Mouse (Mus musculus): ENCODE data around the gene Sytl3. TPM values are rescaled to one million over a fixed set of nuclear protein-coding genes. Genes with fewer than 3 reads are reported as not detected.
"Not testable (repeated sequence)": the region's sequence is repeated elsewhere in the genome, so short reads cannot be mapped to it uniquely, and the experiment has no call there.

Gene Sytl3
- polyA plus RNA-seq, 1 experiment from 2014 or later: not detected

GRCm38 (mm10) chr17:6655087-6655511, 3.8 kb upstream of the Sytl3 start:
- Histone ChIP-seq H3K27ac (replicated peaks) (peak overlapping the region; percentile 84), H3K4me3 (peak overlapping the region; percentile 62)
- not testable (repeated sequence) for H3K4me1 ChIP-seq; H3K36me3 ChIP-seq (replicated peaks); H3K27me3 ChIP-seq (replicated peaks; ENCODE audit: low read depth, poor library complexity, severe bottlenecking); H3K9me3 ChIP-seq
- DNase-seq (ENCODE audit: low spot score): peak; percentile 89
- WGBS: under 1% methylated on average over 36 of the region's 36 CpGs

GRCm38 (mm10) chr17:6655567-6656281, 3.2 kb upstream of the Sytl3 start, which contains the start of gene Dynlt1f:
Gene Dynlt1f (minus strand): TSS chr17:6655900.
- DNase-seq (ENCODE audit: low spot score): peak; percentile 35
- Histone ChIP-seq H3K4me3 (peak within 1 kb of the TSS; percentile 62), H3K27ac (replicated peaks) (peak within 1 kb of the TSS; percentile 84)
- not testable (repeated sequence) for H3K27me3 ChIP-seq (replicated peaks; ENCODE audit: low read depth, poor library complexity, severe bottlenecking); H3K4me1 ChIP-seq; H3K9me3 ChIP-seq; H3K36me3 ChIP-seq (replicated peaks)
- 4% methylated on average over 29 of the region's 33 CpGs for WGBS

- not testable (repeated sequence) for H3K27ac ChIP-seq (replicated peaks); DNase-seq (ENCODE audit: low spot score); H3K27me3 ChIP-seq (replicated peaks; ENCODE audit: low read depth, poor library complexity, severe bottlenecking); H3K36me3 ChIP-seq (replicated peaks); H3K4me1 ChIP-seq; H3K4me3 ChIP-seq; H3K9me3 ChIP-seq
- 78% methylated on average over 3 of the region's 3 CpGs for WGBS
Measured at GRCm38 (mm10) chr17:6656471-6656870, 2.4 kb upstream of the Sytl3 start.

- not testable (repeated sequence) for DNase-seq (ENCODE audit: low spot score)
Measured at GRCm38 (mm10) chr17:6660589-6660988, 1.7 kb downstream of the Sytl3 start.

GRCm38 (mm10) chr17:6661093-6661816, 2.4 kb downstream of the Sytl3 start:
- DNase-seq (ENCODE audit: low spot score): peak; percentile 40
- WGBS: 58% methylated on average over 10 of the region's 11 CpGs
- H3K27ac ChIP-seq (replicated peaks); H3K36me3 ChIP-seq (replicated peaks); H3K4me1 ChIP-seq; H3K9me3 ChIP-seq; H3K4me3 ChIP-seq; H3K27me3 ChIP-seq (replicated peaks; ENCODE audit: low read depth, poor library complexity, severe bottlenecking): not testable (repeated sequence)

More at GRCm38 (mm10) chr17:6660589-6660988, 1.7 kb downstream of the Sytl3 start:
- 78% methylated on average over 6 of the region's 6 CpGs for WGBS
- not testable (repeated sequence) for H3K4me1 ChIP-seq; H3K9me3 ChIP-seq; H3K36me3 ChIP-seq (replicated peaks); H3K27ac ChIP-seq (replicated peaks); H3K27me3 ChIP-seq (replicated peaks; ENCODE audit: low read depth, poor library complexity, severe bottlenecking); H3K4me3 ChIP-seq

- H3K36me3 ChIP-seq (replicated peaks); H3K4me1 ChIP-seq; H3K27ac ChIP-seq (replicated peaks); H3K9me3 ChIP-seq; DNase-seq (ENCODE audit: low spot score); H3K27me3 ChIP-seq (replicated peaks; ENCODE audit: low read depth, poor library complexity, severe bottlenecking); H3K4me3 ChIP-seq: not testable (repeated sequence)
- WGBS: 50% methylated on average over 3 of the region's 3 CpGs
Measured at GRCm38 (mm10) chr17:6662840-6663239, 3.9 kb downstream of the Sytl3 start.

GRCm38 (mm10) chr17:6665389-6665788, 6.5 kb downstream of the Sytl3 start:
- not testable (repeated sequence) for H3K27me3 ChIP-seq (replicated peaks; ENCODE audit: low read depth, poor library complexity, severe bottlenecking)

GRCm38 (mm10) chr17:6668522-6668921, 9.6 kb downstream of the Sytl3 start:
- not testable (repeated sequence) for H3K4me3 ChIP-seq; H3K4me1 ChIP-seq; DNase-seq (ENCODE audit: low spot score); H3K27ac ChIP-seq (replicated peaks); H3K27me3 ChIP-seq (replicated peaks; ENCODE audit: low read depth, poor library complexity, severe bottlenecking); H3K9me3 ChIP-seq; H3K36me3 ChIP-seq (replicated peaks)
- no CpG with 5 or more reads among the region's 6 CpGs for WGBS

More at GRCm38 (mm10) chr17:6665389-6665788, 6.5 kb downstream of the Sytl3 start:
- not testable (repeated sequence) for H3K9me3 ChIP-seq; H3K4me1 ChIP-seq; H3K27ac ChIP-seq (replicated peaks); H3K36me3 ChIP-seq (replicated peaks); H3K4me3 ChIP-seq; DNase-seq (ENCODE audit: low spot score)
- 94% methylated on average over 4 of the region's 5 CpGs for WGBS

GRCm38 (mm10) chr17:6674297-6674696, 15.4 kb downstream of the Sytl3 start:
- H3K36me3 ChIP-seq (replicated peaks); H3K27me3 ChIP-seq (replicated peaks; ENCODE audit: low read depth, poor library complexity, severe bottlenecking); H3K4me1 ChIP-seq; H3K9me3 ChIP-seq; H3K27ac ChIP-seq (replicated peaks); DNase-seq (ENCODE audit: low spot score); H3K4me3 ChIP-seq: not testable (repeated sequence)
- 45% methylated on average over 5 of the region's 5 CpGs for WGBS

- not testable (repeated sequence) for H3K4me1 ChIP-seq; H3K4me3 ChIP-seq; DNase-seq (ENCODE audit: low spot score); H3K27ac ChIP-seq (replicated peaks); H3K9me3 ChIP-seq; H3K27me3 ChIP-seq (replicated peaks; ENCODE audit: low read depth, poor library complexity, severe bottlenecking); H3K36me3 ChIP-seq (replicated peaks)
- WGBS: 54% methylated on average over 1 of the region's 2 CpGs
Measured at GRCm38 (mm10) chr17:6678063-6678462, 19.2 kb downstream of the Sytl3 start.

- not testable (repeated sequence) for H3K4me1 ChIP-seq; DNase-seq (ENCODE audit: low spot score); H3K9me3 ChIP-seq; H3K27ac ChIP-seq (replicated peaks); H3K36me3 ChIP-seq (replicated peaks); H3K4me3 ChIP-seq; H3K27me3 ChIP-seq (replicated peaks; ENCODE audit: low read depth, poor library complexity, severe bottlenecking)
- WGBS: 77% methylated on average over 4 of the region's 4 CpGs
Measured at GRCm38 (mm10) chr17:6681721-6682120, 22.8 kb downstream of the Sytl3 start.

- H3K9me3 ChIP-seq; H3K27ac ChIP-seq (replicated peaks); H3K4me3 ChIP-seq; H3K4me1 ChIP-seq; DNase-seq (ENCODE audit: low spot score); H3K27me3 ChIP-seq (replicated peaks; ENCODE audit: low read depth, poor library complexity, severe bottlenecking); H3K36me3 ChIP-seq (replicated peaks): not testable (repeated sequence)
- 79% methylated on average over 1 of the region's 5 CpGs for WGBS
Measured at GRCm38 (mm10) chr17:6683702-6684101, 24.8 kb downstream of the Sytl3 start.

Measured in embryonic facial prominence, embryonic 10.5 days (tissue).